Mouse (Mus musculus) heart, postnatal 4 days (tissue): ENCODE measurements at regions not wholly inside any gene's neighbourhood (a gene's known extent, or its start where the extent isn't known, plus 50 kb on each side); places are given as distances from the start of the nearest gene placed in this dataset.

ENCODE experiments used
- DNase-seq: peaks from one replicate; pipeline ENCODE4 v3.0.0; 2021

DNA sequence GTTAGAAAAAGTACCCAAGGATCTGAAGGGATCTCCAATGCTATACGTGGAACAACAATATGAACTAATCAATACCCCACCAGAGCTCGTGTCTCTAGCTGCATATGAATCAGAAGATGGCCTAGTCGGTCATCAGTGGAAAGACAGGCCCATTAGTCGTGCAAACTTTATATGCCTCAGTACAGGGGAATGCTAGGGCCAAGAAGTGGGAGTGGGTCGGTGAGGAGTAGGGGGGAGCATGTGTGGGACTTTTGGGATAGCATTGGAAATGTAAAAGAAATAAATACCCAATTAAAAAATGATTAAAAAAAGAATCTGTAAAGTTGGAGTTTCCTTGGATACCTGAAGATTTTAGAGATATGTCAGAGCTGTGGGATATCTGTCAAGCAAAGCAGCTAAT lies 128.5 kb downstream of the Btbd35f27 start:
- peak; percentile 17 for DNase-seq

DNA sequence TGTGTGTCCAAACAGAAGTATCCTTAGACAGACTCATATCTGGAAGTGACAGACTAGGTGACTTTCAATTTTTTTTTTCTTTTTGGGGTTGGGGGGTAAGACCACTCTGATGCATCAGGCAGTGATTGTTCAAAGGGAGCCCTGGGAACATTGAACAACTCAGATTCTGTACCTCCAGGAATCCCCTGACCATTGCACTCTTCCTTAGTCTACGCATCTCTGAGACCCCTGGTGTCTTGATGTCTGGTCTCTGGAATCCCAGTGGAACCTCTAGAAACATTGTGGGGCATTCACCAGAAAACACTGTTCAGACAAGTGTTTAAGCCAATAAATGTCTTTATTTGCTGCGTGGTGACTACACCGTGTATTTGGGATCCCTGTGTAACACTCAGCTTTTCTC lies 129.4 kb downstream of the Btbd35f27 start:
- DNase-seq: peak; percentile 8
